Mouse (Mus musculus) kidney, embryonic 15.5 days (tissue): Measurements from ENCODE around the gene Rnft2. TPM values are rescaled to one million over a fixed set of nuclear protein-coding genes. Genes with fewer than 3 reads are reported as not detected.

Experiments used
- ATAC-seq: fragments of 200-750 bp; cut with Nextera tagmentation; replicated peaks from 2 replicates; pipeline ENCODE4 v1.8.0; 2017; ENCODE audit warnings: moderate TSS enrichment; ENCODE audit not compliant: low FRiP score
- H3K27ac ChIP-seq: fragments of 300-500 bp; sonication (generic); 2 replicates; pipeline ENCODE4 v1.5.1; 2015; ENCODE audit warnings: mild to moderate bottlenecking, inconsistent platforms
- H3K27me3 ChIP-seq: fragments of 300-500 bp; sonication (generic); 2 replicates; pipeline ENCODE4 v1.6.1; 2015; ENCODE audit warnings: inconsistent platforms
- H3K36me3 ChIP-seq: fragments of 300-500 bp; sonication (generic); 2 replicates; pipeline ENCODE4 v1.6.1; 2015; ENCODE audit warnings: inconsistent platforms
- H3K4me1 ChIP-seq: fragments of 300-500 bp; sonication (generic); 2 replicates; pipeline ENCODE4 v1.6.1; 2015; ENCODE audit warnings: inconsistent platforms
- H3K4me2 ChIP-seq: fragments of 300-500 bp; sonication (generic); 2 replicates; pipeline ENCODE4 v1.6.1; 2015; ENCODE audit warnings: moderate library complexity, mild to moderate bottlenecking, inconsistent platforms
- H3K4me3 ChIP-seq: fragments of 300-500 bp; sonication (generic); replicated peaks from 2 replicates; pipeline ENCODE4 v1.5.1; 2015; ENCODE audit warnings: mild to moderate bottlenecking, inconsistent platforms
- H3K9ac ChIP-seq: fragments of 300-500 bp; sonication (generic); 2 replicates; pipeline ENCODE4 v1.6.1; 2015; ENCODE audit warnings: mild to moderate bottlenecking, inconsistent platforms
- H3K9me3 ChIP-seq: fragments of 300-500 bp; sonication (generic); replicated peaks from 2 replicates; pipeline ENCODE4 v1.6.1; 2016; ENCODE audit warnings: inconsistent platforms
- WGBS: fragments of 180-500 bp; shearing (Covaris S2); methylation state at CpG from one replicate; pipeline ENCODE4 v1.1.7; 2015; ENCODE audit warnings: mixed read lengths; 5-methylcytosine and 5-hydroxymethylcytosine counted together
- polyA plus RNA-seq: library from polyadenylated mRNA; unstranded; fragments of >200 nt; fragmentation: Nextera tagmentation; extraction: Ambion mirVana; gene quantifications from 2 replicates; pipeline ENCODE4 v1.2.1, GENCODE M21; 2015

The Rnft2 gene
- polyA plus RNA-seq, 1 experiment from 2014 or later, result 3.5 TPM

- H3K27me3 ChIP-seq, result peaks cover 93% of the 10 kb centered on the region
- peak overlapping the region; percentile 56 for H3K4me3 ChIP-seq
- no peak overlapping the region for H3K27ac ChIP-seq
- no peaks in the 10 kb centered on the region for H3K9me3 ChIP-seq
- ATAC-seq, result 0 out of 2 replicates have a peak, but pooled peaks have one; percentile 16
- peaks cover 31% of the 10 kb centered on the region for H3K4me1 ChIP-seq
- no peaks in the 10 kb centered on the region for H3K36me3 ChIP-seq
- peak overlapping the region; percentile 98 for H3K4me2 ChIP-seq
- H3K9ac ChIP-seq, result peak overlapping the region; percentile 48; the same call in 1 of the 2 replicates
- WGBS, result under 1% methylated on average over 96 of the region's 117 CpGs
Measured at GRCm38 (mm10) chr5:118169222-118170221, 75.4 kb downstream of the Rnft2 start.

- WGBS, result 64% methylated on average over 8 of the region's 8 CpGs
- Histone ChIP-seq H3K27me3 (peaks cover 93% of the 10 kb centered on the region), H3K4me3 (no peak overlapping the region), H3K4me1 (peaks cover 28% of the 10 kb centered on the region), H3K27ac (no peak overlapping the region), H3K9ac (no peak overlapping the region), H3K4me2 (no peak overlapping the region), H3K36me3 (no peaks in the 10 kb centered on the region), H3K9me3 (no peaks in the 10 kb centered on the region)
- ATAC-seq, result no peak
Measured at GRCm38 (mm10) chr5:118167561-118167995, 77.3 kb downstream of the Rnft2 start.

- Histone ChIP-seq H3K27me3 (peaks cover 90% of the 10 kb centered on the region), H3K4me1 (peaks cover 11% of the 10 kb centered on the region), H3K9ac (no peak overlapping the region), H3K4me3 (no peak overlapping the region), H3K4me2 (no peak overlapping the region), H3K36me3 (no peaks in the 10 kb centered on the region), H3K9me3 (no peaks in the 10 kb centered on the region), H3K27ac (no peak overlapping the region)
- ATAC-seq, result no peak
Measured at GRCm38 (mm10) chr5:118165462-118165861, 79.5 kb downstream of the Rnft2 start.

GRCm38 (mm10) chr5:118164581-118164980 lies 80.3 kb downstream of the Rnft2 start, which contains the start of gene Hrk:
Gene Hrk (plus strand): TSS chr5:118164648.
- no peaks in the 10 kb centered on the region for H3K36me3 ChIP-seq
- 69% methylated on average over 12 of the region's 12 CpGs for WGBS
- H3K9ac ChIP-seq, result no peak within 1 kb of the TSS
- H3K4me3 ChIP-seq, result no peak within 1 kb of the TSS
- H3K27me3 ChIP-seq, result peaks cover 81% of the 10 kb centered on the region
- no peaks in the 10 kb centered on the region for H3K9me3 ChIP-seq
- no peak within 1 kb of the TSS for H3K4me2 ChIP-seq
- no peak within 1 kb of the TSS for H3K27ac ChIP-seq
- H3K4me1 ChIP-seq, result peaks cover 6% of the 10 kb centered on the region
- no peak for ATAC-seq

GRCm38 (mm10) chr5:118160691-118161090 lies 84.2 kb downstream of the Rnft2 start:
- H3K4me1 ChIP-seq, result no peaks in the 10 kb centered on the region
- ATAC-seq, result no peak
- H3K27ac ChIP-seq, result no peak overlapping the region
- H3K4me3 ChIP-seq, result no peak overlapping the region
- H3K36me3 ChIP-seq, result no peaks in the 10 kb centered on the region
- no peaks in the 10 kb centered on the region for H3K9me3 ChIP-seq
- 36% methylated on average over 4 of the region's 4 CpGs for WGBS
- H3K27me3 ChIP-seq, result peaks cover 50% of the 10 kb centered on the region
- no peak overlapping the region for H3K4me2 ChIP-seq
- no peak overlapping the region for H3K9ac ChIP-seq

GRCm38 (mm10) chr5:118156976-118157375 lies 87.9 kb downstream of the Rnft2 start:
- no peak overlapping the region for H3K27ac ChIP-seq
- peaks cover 12% of the 10 kb centered on the region for H3K27me3 ChIP-seq
- peaks cover 5% of the 10 kb centered on the region for H3K36me3 ChIP-seq
- H3K4me1 ChIP-seq, result peaks cover 22% of the 10 kb centered on the region
- H3K9ac ChIP-seq, result no peak overlapping the region
- 27% methylated on average over 4 of the region's 4 CpGs for WGBS
- H3K9me3 ChIP-seq, result no peaks in the 10 kb centered on the region
- no peak overlapping the region for H3K4me3 ChIP-seq
- no peak overlapping the region for H3K4me2 ChIP-seq
- no peak for ATAC-seq

- H3K4me1 ChIP-seq, result peaks cover 22% of the 10 kb centered on the region
- H3K27me3 ChIP-seq, result peaks cover under 1% of the 10 kb centered on the region; the same call in 1 of the 2 replicates
- peaks cover 12% of the 10 kb centered on the region for H3K36me3 ChIP-seq
- peak overlapping the region; percentile 73 for H3K4me2 ChIP-seq
- H3K9me3 ChIP-seq, result no peaks in the 10 kb centered on the region
- H3K4me3 ChIP-seq, result peak overlapping the region; percentile 98
- 0 out of 2 replicates have a peak overlapping the region, but pooled peaks have one; percentile 94 for H3K9ac ChIP-seq
- ATAC-seq, result no peak
- 18% methylated on average over 9 of the region's 9 CpGs for WGBS
- 0 out of 2 replicates have a peak overlapping the region, but pooled peaks have one; percentile 75 for H3K27ac ChIP-seq
Measured at GRCm38 (mm10) chr5:118155565-118155947, 89.4 kb downstream of the Rnft2 start.

- Histone ChIP-seq H3K36me3 (peaks cover 12% of the 10 kb centered on the region), H3K4me2 (peak within 1 kb of the TSS; percentile 73), H3K9ac (peak within 1 kb of the TSS; percentile 94), H3K27me3 (no peaks in the 10 kb centered on the region; the same call in 1 of the 2 replicates), H3K4me3 (peak within 1 kb of the TSS; percentile 98), H3K27ac (peak within 1 kb of the TSS; percentile 75), H3K4me1 (peaks cover 22% of the 10 kb centered on the region), H3K9me3 (no peaks in the 10 kb centered on the region)
- ATAC-seq, result peak; percentile 83
- under 1% methylated on average over 67 of the region's 67 CpGs for WGBS
Measured at GRCm38 (mm10) chr5:118154839-118155564, 89.9 kb downstream of the Rnft2 start, which contains the start of gene Fbxw8. Gene Fbxw8 (minus strand): TSS chr5:118155464.

GRCm38 (mm10) chr5:118149711-118150110 lies 95.2 kb downstream of the Rnft2 start:
- Histone ChIP-seq H3K36me3 (peaks cover 15% of the 10 kb centered on the region), H3K9ac (no peak overlapping the region), H3K4me3 (no peak overlapping the region), H3K27me3 (no peaks in the 10 kb centered on the region), H3K4me1 (peaks cover 41% of the 10 kb centered on the region), H3K27ac (no peak overlapping the region), H3K9me3 (no peaks in the 10 kb centered on the region), H3K4me2 (no peak overlapping the region)
- 73% methylated on average over 3 of the region's 3 CpGs for WGBS
- no peak for ATAC-seq

GRCm38 (mm10) chr5:118147264-118147663 lies 97.7 kb downstream of the Rnft2 start:
- WGBS, result 63% methylated on average over 10 of the region's 10 CpGs
- no peak overlapping the region for H3K27ac ChIP-seq
- ATAC-seq, result no peak
- H3K9me3 ChIP-seq, result no peaks in the 10 kb centered on the region
- H3K4me2 ChIP-seq, result no peak overlapping the region
- no peaks in the 10 kb centered on the region for H3K27me3 ChIP-seq
- H3K4me3 ChIP-seq, result no peak overlapping the region
- no peak overlapping the region for H3K9ac ChIP-seq
- H3K4me1 ChIP-seq, result peaks cover 45% of the 10 kb centered on the region
- peaks cover 20% of the 10 kb centered on the region for H3K36me3 ChIP-seq

GRCm38 (mm10) chr5:118145999-118146679 lies 98.8 kb downstream of the Rnft2 start:
- Histone ChIP-seq H3K27me3 (no peaks in the 10 kb centered on the region), H3K9ac (no peak overlapping the region), H3K27ac (no peak overlapping the region), H3K4me1 (peaks cover 45% of the 10 kb centered on the region), H3K4me2 (no peak overlapping the region), H3K9me3 (no peaks in the 10 kb centered on the region), H3K4me3 (no peak overlapping the region), H3K36me3 (peaks cover 24% of the 10 kb centered on the region)
- WGBS, result 56% methylated on average over 15 of the region's 15 CpGs
- no peak for ATAC-seq
